Mouse (Mus musculus): ENCODE results near the gene Nek8. TPM values are rescaled to one million over a fixed set of nuclear protein-coding genes. Genes with fewer than 3 reads are reported as not detected.

The Nek8 gene
- polyA plus RNA-seq, 1 experiment from 2014 or later, result 19.9 TPM

GRCm38 (mm10) chr11:78175771-78176401 is 589 bp downstream of the Nek8 start:
- DNase-seq (ENCODE audit: low spot score) (no peak), ATAC-seq (replicated peaks; ENCODE audit: low FRiP score, low read depth) (no peak)
- H3K4me3 ChIP-seq (replicated peaks; ENCODE audit: low read depth, low read length), result peak overlapping the region; percentile 52
- 1% methylated on average over 9 of the region's 10 CpGs for WGBS
- peak overlapping the region; percentile 96 for H3K27ac ChIP-seq
- H3K4me1 ChIP-seq (replicated peaks; ENCODE audit: insufficient read depth, low read length), result peaks cover 18% of the 10 kb centered on the region
- no peaks in the 10 kb centered on the region for H3K9me3 ChIP-seq (replicated peaks; ENCODE audit: low read length)
- H3K9ac ChIP-seq (ENCODE audit: low read depth, low read length), result peak overlapping the region; percentile 69
- H3K36me3 ChIP-seq (ENCODE audit: insufficient read depth, low read length), result peaks cover 14% of the 10 kb centered on the region; the same call in 1 of the 2 replicates
- no peaks in the 10 kb centered on the region for H3K27me3 ChIP-seq (ENCODE audit: insufficient read depth, low read length)
- peak; percentile 38 for TF ChIP-seq CTCF (IDR thresholded peaks at IDR 0.05; ENCODE audit: low read depth)
- H3K4me2 ChIP-seq (ENCODE audit: low read length), result peak overlapping the region; percentile 89

- Histone ChIP-seq H3K36me3 (ENCODE audit: insufficient read depth, low read length) (peaks cover 5% of the 10 kb centered on the region; the same call in 1 of the 2 replicates), H3K27ac (peak overlapping the region; percentile 54), H3K4me1 (replicated peaks; ENCODE audit: insufficient read depth, low read length) (peaks cover 10% of the 10 kb centered on the region; the same call in 1 of the 2 replicates), H3K9ac (ENCODE audit: low read depth, low read length) (0 out of 2 replicates have a peak overlapping the region, but pooled peaks have one; percentile 31), H3K9me3 (replicated peaks; ENCODE audit: low read length) (no peaks in the 10 kb centered on the region), H3K27me3 (ENCODE audit: insufficient read depth, low read length) (no peaks in the 10 kb centered on the region), H3K4me2 (ENCODE audit: low read length) (no peak overlapping the region), H3K4me3 (replicated peaks; ENCODE audit: low read depth, low read length) (no peak overlapping the region)
- TF ChIP-seq CTCF (IDR thresholded peaks at IDR 0.05; ENCODE audit: low read depth), result no peak
- DNase-seq (ENCODE audit: low spot score) (no peak), ATAC-seq (replicated peaks; ENCODE audit: low FRiP score, low read depth) (no peak)
- 90% methylated on average over 3 of the region's 3 CpGs for WGBS
Measured at GRCm38 (mm10) chr11:78174506-78174905, 2.0 kb downstream of the Nek8 start.

GRCm38 (mm10) chr11:78172748-78173383 is 3.6 kb downstream of the Nek8 start:
- Histone ChIP-seq H3K36me3 (ENCODE audit: insufficient read depth, low read length) (peaks cover 5% of the 10 kb centered on the region; the same call in 1 of the 2 replicates), H3K9ac (ENCODE audit: low read depth, low read length) (no peak overlapping the region), H3K27ac (no peak overlapping the region), H3K4me3 (replicated peaks; ENCODE audit: low read depth, low read length) (no peak overlapping the region), H3K4me2 (ENCODE audit: low read length) (no peak overlapping the region), H3K4me1 (replicated peaks; ENCODE audit: insufficient read depth, low read length) (peaks cover 7% of the 10 kb centered on the region; the same call in 1 of the 2 replicates), H3K9me3 (replicated peaks; ENCODE audit: low read length) (no peaks in the 10 kb centered on the region), H3K27me3 (ENCODE audit: insufficient read depth, low read length) (no peaks in the 10 kb centered on the region)
- ATAC-seq (replicated peaks; ENCODE audit: low FRiP score, low read depth) (no peak), DNase-seq (ENCODE audit: low spot score) (no peak)
- no peak for TF ChIP-seq CTCF (IDR thresholded peaks at IDR 0.05; ENCODE audit: low read depth)
- 85% methylated on average over 19 of the region's 19 CpGs for WGBS

DNA sequence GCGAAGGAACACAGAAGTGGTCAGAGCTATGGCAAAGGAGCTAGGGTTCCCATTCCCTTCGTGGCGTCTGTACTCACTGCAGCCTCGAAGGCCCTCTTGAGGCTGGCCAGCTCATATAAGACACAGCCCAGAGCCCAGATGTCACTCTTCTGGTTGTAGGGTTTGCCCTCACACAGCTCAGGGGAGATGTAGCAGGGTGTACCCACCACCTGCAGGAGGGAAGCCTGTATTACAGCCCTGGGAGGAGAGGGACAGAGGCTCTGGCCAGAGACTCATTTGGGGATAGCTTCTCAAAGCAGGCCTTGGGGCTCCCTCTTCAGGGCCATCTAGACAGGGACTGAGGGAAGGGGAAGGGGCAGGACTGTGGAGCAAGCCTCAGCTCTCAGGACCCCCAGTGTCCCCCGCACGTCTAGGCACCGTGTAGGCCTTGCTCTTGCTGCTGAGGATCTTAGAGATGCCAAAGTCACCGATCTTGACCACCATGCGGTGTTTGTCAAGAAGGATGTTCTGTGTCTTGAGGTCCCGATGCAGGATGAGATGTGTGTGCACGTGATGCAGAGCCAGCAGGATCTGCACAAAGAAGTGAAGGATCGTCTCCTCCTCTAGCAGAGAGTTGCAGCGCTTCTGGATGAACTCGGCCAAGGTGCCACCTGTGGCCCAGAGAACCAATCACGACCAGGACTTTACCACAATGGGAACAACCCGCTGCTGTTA is 4.3 kb downstream of the Nek8 start:
- TF ChIP-seq CTCF (IDR thresholded peaks at IDR 0.05; ENCODE audit: low read depth), result peak; percentile 61
- ATAC-seq (replicated peaks; ENCODE audit: low FRiP score, low read depth) (no peak), DNase-seq (ENCODE audit: low spot score) (no peak)
- no peak overlapping the region for H3K9ac ChIP-seq (ENCODE audit: low read depth, low read length)
- peaks cover 5% of the 10 kb centered on the region; the same call in 1 of the 2 replicates for H3K36me3 ChIP-seq (ENCODE audit: insufficient read depth, low read length)
- H3K27ac ChIP-seq, result no peak overlapping the region
- no peaks in the 10 kb centered on the region for H3K27me3 ChIP-seq (ENCODE audit: insufficient read depth, low read length)
- WGBS, result 86% methylated on average over 16 of the region's 16 CpGs
- no peaks in the 10 kb centered on the region for H3K9me3 ChIP-seq (replicated peaks; ENCODE audit: low read length)
- H3K4me2 ChIP-seq (ENCODE audit: low read length), result no peak overlapping the region
- H3K4me3 ChIP-seq (replicated peaks; ENCODE audit: low read depth, low read length), result no peak overlapping the region
- H3K4me1 ChIP-seq (replicated peaks; ENCODE audit: insufficient read depth, low read length), result peaks cover 6% of the 10 kb centered on the region; the same call in 1 of the 2 replicates

GRCm38 (mm10) chr11:78171328-78171727 is 5.1 kb downstream of the Nek8 start:
- Histone ChIP-seq H3K4me3 (replicated peaks; ENCODE audit: low read depth, low read length) (no peak overlapping the region), H3K27ac (no peak overlapping the region), H3K4me1 (replicated peaks; ENCODE audit: insufficient read depth, low read length) (peaks cover 5% of the 10 kb centered on the region), H3K4me2 (ENCODE audit: low read length) (no peak overlapping the region), H3K9me3 (replicated peaks; ENCODE audit: low read length) (no peaks in the 10 kb centered on the region), H3K27me3 (ENCODE audit: insufficient read depth, low read length) (no peaks in the 10 kb centered on the region), H3K36me3 (ENCODE audit: insufficient read depth, low read length) (peaks cover 5% of the 10 kb centered on the region; the same call in 1 of the 2 replicates), H3K9ac (ENCODE audit: low read depth, low read length) (no peak overlapping the region)
- WGBS, result 79% methylated on average over 4 of the region's 4 CpGs
- DNase-seq (ENCODE audit: low spot score) (no peak), ATAC-seq (replicated peaks; ENCODE audit: low FRiP score, low read depth) (no peak)
- TF ChIP-seq CTCF (IDR thresholded peaks at IDR 0.05; ENCODE audit: low read depth), result peak; percentile 49; the same call in 1 of the 2 replicates

- no peak for TF ChIP-seq CTCF (IDR thresholded peaks at IDR 0.05; ENCODE audit: low read depth)
- DNase-seq (ENCODE audit: low spot score) (no peak), ATAC-seq (replicated peaks; ENCODE audit: low FRiP score, low read depth) (no peak; the same call in 1 of the 2 replicates)
- peaks cover 13% of the 10 kb centered on the region for H3K4me1 ChIP-seq (replicated peaks; ENCODE audit: insufficient read depth, low read length)
- H3K36me3 ChIP-seq (ENCODE audit: insufficient read depth, low read length), result peaks cover 5% of the 10 kb centered on the region; the same call in 1 of the 2 replicates
- H3K27me3 ChIP-seq (ENCODE audit: insufficient read depth, low read length), result no peaks in the 10 kb centered on the region
- no peaks in the 10 kb centered on the region for H3K9me3 ChIP-seq (replicated peaks; ENCODE audit: low read length)
- H3K4me3 ChIP-seq (replicated peaks; ENCODE audit: low read depth, low read length), result no peak overlapping the region
- whole genome bisulfite sequencing, result 72% methylated on average over 15 of the region's 15 CpGs
- 0 out of 2 replicates have a peak overlapping the region, but pooled peaks have one; percentile 8 for H3K9ac ChIP-seq (ENCODE audit: low read depth, low read length)
- no peak overlapping the region for H3K27ac ChIP-seq
- no peak overlapping the region for H3K4me2 ChIP-seq (ENCODE audit: low read length)
Measured at GRCm38 (mm10) chr11:78170306-78170705, 6.2 kb downstream of the Nek8 start.

Measured in kidney, postnatal 0 days (tissue).